Mouse (Mus musculus): ENCODE results near the gene Cfap99.

Cfap99 gene

DNA sequence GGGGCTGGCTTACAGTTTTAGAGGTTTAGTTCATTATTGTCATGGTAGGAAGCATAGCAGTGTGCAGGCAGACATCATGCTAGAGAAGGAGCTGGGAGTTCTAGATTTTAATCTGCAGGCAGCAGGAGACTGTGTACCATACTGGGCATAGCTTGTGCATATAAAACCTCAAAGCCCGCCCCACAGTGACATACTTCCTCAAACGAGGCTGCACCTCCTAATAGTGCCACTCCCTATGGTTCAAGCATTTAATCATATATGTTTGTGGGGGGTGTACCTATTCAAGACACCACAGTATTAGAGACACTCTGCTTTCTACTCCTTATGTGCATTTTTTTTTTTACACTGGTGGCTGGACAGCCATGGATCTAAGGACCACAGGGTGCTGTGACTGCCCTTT lies 41.7 kb downstream of the Cfap99 start:
- DNase-seq (ENCODE audit: low spot score), result no peak

DNA sequence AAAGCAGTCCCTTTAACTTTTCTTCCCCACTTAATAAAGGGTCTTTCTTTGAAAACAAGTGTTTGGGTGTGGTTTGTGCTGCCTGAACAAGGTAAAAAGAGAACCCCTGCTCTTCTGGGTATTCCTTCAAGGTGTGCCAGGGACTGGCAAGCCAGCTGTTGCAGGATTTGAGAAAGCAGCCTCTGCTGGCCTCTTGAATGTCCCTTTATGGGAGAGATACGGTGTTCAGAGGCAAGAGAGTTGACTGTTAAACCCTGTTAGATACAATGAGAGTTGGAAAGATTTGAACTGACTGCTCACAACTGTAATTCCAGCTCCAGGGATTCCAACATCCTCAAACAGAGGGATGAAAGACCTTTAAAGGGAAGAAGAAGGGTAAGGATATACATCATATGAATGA lies 45.7 kb downstream of the Cfap99 start:
- DNase-seq (ENCODE audit: low spot score), result no peak

DNA sequence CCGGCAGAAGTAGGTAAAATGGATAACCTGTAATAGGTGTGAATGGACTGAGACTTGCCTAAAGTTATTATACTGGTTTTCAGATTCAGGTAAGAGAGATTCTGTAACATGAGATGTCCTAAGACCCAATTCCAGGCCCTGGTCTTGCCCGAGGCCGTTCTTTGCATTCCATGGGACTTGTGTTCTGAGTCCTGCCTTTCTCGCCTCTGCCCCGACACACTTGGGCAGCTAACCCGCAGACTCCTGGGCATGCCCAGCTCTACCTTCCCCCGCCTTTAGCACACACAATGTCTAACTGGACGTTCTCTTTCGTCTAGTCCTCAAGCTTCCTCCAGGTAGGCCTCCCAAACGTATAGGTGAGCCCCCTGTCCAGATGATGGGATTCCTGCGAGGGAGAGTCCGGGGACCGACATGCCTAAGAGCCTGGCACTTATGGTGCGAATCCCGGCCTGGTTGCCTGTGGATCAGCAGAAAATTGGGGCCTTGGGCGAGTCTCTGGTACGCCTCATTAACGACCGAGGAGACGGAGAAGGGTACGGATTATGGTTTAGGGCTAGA lies 47.2 kb downstream of the Cfap99 start:
- no peak for DNase-seq (ENCODE audit: low spot score)

DNA sequence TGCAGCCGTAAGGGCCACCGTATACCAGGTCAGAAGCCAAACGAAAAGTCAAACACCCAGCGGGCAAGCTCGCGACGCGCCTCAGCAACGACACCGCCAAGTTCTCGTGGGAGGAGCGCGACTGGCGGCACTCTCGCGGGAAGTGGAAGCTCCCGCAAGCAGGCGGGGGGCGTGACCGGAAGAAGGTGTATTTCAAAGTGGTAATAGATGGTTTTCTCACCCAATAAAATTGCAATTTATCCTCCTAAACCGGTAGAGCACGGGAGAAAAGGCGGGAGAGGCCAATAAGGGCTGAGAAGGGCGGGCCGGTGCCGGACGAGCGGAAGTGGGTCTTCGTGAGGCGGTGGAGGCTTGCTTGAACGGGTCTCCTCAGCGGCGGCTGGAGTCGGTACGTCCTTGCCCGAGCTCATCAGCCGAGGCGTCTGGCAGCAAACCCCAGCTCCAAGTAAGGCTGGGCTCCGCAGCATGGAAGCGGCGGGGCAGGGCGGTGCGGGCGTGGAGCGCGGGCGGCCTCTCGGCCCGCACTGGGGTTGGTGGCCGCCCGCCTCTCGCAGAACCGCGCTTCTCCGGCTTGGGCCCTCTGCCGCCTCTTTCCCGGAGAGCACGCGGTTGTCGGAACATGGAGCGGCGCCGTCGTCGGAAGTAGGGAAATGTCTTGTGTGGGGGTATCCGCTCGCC lies 47.8 kb downstream of the Cfap99 start, which contains the start of gene Rnf4:
Gene Rnf4, plus strand, starts transcription at position 193 of the 678 bp plus-strand sequence.
- DNase-seq (ENCODE audit: low spot score), result peak; percentile 95

DNA sequence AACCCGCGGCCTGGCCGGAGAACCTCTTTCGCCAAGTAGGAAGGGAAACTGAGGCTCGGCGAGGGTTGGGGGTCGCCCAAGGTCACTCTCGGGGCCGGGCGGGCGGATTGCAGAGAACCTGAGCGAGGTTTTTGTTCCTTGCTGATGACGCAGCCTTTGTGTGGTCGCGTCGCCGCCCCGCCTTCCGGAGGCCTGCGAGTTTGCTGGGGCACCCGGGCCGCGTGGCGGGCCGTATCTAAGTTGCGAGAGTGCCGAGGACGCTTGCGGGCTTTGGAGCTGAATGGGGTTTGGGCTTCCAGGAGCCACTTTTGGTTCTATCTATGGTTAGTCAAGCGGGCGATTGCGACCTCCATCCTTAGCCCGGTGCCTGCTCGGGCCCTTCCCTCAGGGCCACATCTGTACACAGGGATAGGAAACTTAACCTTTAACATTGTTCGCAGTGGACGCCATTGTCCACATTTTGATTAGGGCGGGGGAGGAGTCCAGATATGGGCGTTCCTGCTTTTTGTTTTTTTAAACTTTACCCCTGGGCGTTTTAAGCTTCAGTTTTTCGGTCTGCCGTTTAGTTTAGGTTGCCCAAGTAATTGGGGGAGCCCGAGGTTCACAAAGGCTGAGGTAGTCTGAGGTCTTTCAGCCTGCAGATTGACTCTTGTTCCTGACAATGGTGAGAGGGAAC lies 48.5 kb downstream of the Cfap99 start:
- DNase-seq (ENCODE audit: low spot score), result no peak

DNA sequence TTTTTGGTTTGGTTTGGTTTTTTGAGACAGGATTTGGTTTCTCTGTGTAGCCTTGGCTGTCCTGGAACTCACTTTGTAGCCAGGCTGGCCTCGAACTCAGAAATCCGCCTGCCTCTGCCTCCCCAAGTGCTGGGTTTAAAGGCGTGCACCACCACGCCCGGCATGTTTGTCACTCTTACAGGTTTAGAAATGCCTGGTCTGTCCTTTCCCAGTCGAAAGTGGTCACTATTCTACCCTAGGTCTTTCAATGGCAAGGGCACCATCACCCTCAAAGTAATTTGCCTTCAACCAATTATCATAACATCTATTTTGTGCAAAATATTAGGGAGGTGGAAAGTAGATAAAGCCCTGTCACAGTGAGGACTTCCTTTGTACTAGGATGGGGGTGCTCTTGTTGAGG lies 51.8 kb downstream of the Cfap99 start:
- DNase-seq (ENCODE audit: low spot score), result no peak

DNA sequence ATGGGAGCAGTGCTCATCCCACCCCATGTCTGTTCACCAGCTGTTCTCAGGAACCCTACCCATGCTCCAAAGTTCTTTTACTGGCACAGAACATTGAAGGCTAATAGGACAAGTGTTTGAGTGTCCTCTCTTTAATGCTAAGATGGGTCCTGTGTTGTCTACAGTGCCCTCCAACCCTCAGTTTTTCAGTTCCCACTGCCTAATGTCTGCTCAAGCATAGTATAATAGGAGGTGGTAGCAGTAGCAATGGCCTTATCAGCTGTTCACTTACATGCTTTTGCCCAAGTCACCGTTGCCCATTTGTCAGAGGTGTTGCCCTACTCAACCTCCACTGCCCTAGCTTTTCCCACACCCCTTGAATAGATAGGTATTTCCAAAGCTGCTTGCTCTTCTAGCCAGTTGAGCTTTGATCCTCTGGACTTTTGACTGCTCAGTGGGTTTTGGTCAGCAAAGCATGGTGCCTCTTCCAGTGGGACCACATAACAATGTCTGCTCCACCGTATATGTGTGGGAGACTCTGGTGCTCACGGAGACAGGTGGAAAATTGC lies 63.8 kb downstream of the Cfap99 start:
- no peak for DNase-seq (ENCODE audit: low spot score)

DNA sequence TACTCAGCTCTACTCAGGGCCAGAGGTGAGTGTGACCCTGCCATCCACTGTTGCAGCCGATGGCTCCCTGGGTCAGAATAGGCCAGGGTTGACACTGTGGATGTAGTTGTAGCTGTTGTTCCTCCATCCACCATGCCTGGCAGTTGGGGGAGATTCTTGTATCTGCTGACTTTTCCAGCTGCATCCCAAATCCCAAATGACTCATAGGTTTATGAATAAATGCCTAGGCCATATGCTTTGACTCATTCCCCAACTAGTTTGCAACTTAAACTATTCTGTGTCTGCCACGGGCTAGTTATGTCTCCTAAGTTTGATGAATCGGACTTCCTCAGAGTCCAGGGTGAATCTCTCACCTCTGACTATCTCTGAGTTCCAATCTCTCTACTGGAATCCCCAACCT lies 71.9 kb downstream of the Cfap99 start:
- no peak for DNase-seq (ENCODE audit: low spot score)

DNA sequence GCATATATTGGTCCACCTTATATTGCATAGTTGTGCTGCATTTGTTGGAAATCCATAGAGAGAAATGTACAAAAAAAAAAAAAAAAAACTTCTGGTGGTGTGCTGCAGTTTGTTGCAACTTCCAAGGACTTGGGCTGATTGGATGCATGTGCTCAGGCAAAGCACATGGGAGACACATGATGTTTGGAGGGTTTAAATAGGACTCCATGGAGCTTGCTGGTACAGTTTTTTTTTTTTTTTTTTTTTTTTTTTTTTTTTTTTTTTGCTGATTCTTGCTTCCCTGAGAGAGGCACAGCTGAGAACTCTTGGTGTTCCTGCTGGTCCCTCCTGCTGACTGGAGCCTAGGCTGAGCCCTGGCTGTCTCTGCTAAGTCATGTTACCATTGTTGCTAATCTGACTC lies 74.7 kb downstream of the Cfap99 start:
- no peak for DNase-seq (ENCODE audit: low spot score)

DNA sequence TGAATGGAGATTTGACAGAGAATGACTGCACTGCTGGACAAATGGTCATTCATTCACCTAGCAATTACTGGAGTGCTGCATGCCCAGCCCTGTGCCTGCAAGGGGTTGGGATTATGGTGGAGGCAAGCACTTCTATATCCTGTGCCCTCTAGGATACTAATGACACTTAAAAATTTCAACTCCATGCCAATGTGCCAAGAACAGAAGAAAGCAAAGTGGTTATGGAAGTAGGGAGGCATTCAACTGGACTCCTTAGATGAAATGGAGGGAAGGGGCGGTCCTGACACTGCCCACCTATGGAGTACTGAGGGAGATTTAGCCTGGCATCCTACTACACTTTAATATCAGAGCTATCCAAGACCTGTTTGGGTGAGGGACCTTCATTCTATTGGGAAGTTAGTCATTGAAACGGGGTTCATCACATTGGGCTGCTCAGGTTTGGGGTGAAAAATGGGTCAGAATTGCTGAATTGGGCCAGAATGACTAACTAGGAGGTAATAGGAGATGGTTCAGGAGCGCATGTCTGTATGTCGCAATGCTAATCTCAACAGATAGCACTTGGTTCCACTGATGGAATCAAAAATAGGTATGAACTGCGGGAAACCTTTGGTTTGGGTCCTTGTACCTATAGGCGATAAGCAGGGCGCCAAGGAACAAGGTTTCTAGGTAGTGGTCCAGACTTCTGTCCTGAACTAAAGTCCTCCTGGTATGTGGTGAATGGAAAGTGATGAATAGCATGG lies 80.3 kb downstream of the Cfap99 start:
- no peak for DNase-seq (ENCODE audit: low spot score)

DNA sequence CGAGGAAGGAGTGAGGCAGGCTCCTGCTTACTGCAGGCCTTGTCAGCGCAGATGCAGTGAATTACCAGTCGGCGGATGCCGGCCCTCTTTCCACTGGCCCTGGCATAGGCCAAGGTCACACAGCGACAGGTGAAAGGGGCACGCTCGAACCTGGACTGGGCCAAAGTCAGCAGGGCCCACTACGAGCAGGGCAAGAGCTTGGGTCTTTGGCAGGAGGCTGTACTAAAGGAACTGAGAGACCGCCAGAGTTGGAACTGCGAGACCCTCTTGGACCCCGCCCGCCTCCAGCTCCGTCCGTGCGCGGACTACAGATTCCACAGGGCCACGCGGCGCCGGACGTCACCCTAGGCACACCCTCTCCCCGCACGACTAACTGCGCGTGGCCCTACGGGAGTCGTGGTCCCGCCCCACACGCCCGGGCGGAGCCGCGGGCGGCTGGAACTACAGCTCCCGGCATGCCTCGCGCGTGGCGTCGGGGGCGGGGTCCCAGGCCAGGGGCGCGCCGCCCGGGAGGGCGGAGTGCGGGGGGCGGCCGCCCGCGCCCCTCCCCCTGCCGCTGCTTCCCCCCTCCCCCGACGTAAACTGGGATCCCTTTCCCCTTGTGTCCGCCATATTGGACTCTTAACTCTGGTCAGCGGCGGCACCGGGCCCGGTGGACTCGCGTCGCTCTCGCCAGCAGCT lies 81.1 kb downstream of the Cfap99 start, which contains the start of gene Fam193a:
Gene Fam193a, plus strand, starts transcription at position 593 of the 681 bp plus-strand sequence.
- peak; percentile 91 for DNase-seq (ENCODE audit: low spot score)

DNA sequence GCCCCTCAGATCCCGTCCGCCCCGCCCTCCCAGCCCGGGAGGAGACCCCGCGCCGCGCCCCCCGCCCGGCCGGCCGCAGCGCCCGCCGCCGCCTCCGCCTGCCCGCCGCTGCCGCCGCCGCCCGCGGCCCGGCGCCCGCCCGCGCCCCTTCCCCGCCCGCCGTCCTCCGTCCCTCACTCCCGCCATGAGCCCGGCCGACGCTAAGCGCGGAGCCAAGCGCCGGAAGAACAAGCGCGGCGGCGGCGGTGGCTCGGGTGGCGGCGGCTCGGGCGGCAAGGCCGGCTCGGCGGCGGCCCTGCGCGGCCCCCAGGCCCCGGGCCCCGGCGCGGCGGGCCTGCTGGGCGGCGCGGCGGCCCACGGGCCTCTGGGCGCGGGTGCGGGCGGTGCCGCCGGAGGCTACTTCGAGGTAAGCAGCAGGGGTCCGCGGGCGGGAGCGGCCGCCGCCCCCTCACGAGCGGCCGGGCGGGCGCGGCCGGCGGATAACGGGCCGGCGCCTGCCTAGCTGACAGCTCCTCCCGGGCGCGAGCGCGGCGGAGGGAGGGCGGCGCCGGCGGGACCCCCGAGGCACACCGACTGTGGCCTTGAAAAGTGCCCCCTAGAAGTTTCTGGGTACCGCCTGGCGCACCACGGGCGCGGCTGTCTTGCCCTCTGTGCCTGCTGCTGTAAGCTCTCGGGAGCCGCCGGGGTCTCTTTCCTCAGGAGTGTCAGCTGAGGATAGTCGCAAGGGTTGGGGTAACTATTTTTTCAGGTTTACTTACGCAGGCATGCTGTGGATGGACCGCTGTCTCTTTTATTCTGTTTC lies 81.8 kb downstream of the Cfap99 start:
- DNase-seq (ENCODE audit: low spot score), result no peak

DNA sequence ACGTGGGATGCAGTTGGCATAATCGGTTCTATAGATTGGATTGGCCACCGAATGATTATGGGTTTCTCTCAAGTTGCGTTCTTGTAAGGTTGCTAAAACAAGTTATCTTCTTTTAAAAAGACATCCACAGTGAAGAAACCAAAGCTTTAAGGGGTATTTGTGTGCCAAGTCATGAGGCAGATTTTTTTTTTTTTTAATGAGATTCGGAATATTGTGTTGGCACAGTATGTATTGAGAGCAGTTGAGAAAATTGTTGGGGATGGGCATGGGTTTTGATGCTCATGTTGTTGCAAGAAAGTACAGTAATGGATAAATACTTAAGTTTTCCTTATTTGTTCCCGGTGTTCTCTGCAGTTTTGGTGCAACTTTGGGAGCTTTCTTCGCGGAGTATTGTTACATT lies 82.4 kb downstream of the Cfap99 start:
- no peak for DNase-seq (ENCODE audit: low spot score)

DNA sequence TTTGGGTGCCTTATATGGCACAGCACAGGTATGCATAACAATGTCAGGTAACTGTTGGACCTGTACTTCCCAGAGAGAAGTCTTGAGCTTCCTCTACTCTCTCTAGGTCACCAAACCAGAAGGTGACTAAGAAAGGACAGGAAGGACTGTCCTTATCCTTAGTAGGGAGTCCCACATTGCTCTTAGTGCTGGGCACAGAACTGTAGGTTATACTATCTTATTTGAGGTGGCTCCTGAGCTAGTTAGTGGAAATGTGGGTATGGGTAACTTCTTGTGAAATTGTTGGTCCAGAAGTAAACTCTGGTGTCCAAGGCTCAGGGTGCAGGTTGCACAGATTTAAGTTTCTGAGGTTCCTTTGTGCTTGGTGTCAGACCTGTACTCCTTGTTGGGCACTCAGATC lies 83.7 kb downstream of the Cfap99 start:
- DNase-seq (ENCODE audit: low spot score), result no peak

DNA sequence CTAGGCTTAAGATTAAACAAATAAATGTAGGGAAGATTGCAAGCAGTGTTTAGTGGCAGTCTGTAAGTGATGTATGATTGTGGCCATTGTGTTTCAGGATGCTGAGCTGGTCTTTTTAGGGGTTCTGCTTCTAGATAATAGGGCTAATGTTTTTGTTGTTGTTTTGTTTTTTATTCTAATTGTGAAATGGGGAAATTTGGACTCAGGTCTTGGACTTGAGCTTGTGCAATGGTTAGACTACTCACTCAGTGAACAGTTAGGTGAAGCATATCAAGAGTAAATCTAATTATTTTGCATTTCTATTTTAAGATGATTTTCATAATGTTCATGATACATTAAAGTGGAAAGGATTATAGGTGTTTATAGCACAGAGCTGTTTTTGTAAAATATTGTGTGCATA lies 84.1 kb downstream of the Cfap99 start:
- no peak for DNase-seq (ENCODE audit: low spot score)
